Mouse (Mus musculus): Measurements from ENCODE around the gene Dab1. TPM values are rescaled to one million over a fixed set of nuclear protein-coding genes. Genes with fewer than 3 reads are reported as not detected.

The Dab1 gene
- 1.2 and 1.6 TPM in 2 replicates for polyA plus RNA-seq (2015; fragmentation: Nextera tagmentation; extraction: Ambion mirVana)

DNA sequence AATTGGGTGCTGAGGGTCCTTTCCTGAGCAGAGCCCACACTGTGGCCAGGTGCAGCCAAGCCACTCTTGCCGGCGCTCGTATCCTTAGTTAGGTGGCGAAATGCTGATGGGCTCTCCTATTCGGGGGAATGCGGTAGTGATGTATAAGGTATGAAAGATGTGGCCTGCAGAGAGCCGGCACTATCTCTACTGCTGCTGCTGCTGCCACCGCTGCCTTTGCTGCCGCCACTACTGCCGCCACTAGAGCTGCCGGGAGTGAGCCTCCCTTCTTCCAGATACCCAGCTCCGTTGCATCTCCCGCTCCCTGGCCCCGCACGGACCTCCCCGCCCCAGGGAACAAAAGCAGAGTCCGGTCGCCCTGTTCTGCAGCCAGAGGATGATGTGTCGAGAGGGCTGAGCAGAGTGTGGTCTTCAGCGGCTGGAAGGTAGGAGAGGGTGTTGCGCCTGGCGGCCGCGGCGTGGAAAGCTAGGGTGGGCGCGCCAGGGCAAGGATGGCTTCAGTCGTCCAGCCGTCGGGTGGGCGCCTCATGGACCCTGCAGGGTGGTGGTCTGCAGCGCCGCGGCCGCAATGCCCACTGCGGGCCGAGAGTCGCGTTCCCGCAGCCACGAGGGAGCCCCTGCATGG is at the start of gene Dab1:
TSS of gene Dab1 (plus strand) at position 39 of the 625 bp plus-strand sequence.
- Histone ChIP-seq H3K4me1 (replicated peaks) (no peaks in the 10 kb centered on the region; the same call in 1 of the 2 replicates), H3K36me3 (no peaks in the 10 kb centered on the region), H3K4me3 (peak within 1 kb of the TSS; percentile 27), H3K27me3 (peaks cover 66% of the 10 kb centered on the region), H3K27ac (no peak within 1 kb of the TSS), H3K9me3 (replicated peaks) (no peaks in the 10 kb centered on the region), H3K4me2 (peak within 1 kb of the TSS; percentile 44), H3K9ac (no peak within 1 kb of the TSS)
- ATAC-seq (replicated peaks; ENCODE audit: insufficient number of reproducible peaks, insufficient read depth, low FRiP score, low read depth) = no peak
- under 1% methylated on average over 41 of the region's 41 CpGs for WGBS

GRCm38 (mm10) chr4:103571721-103572352 is 47.3 kb upstream of the Dab1 start:
- no peak overlapping the region for H3K27ac ChIP-seq
- no peaks in the 10 kb centered on the region for H3K27me3 ChIP-seq
- H3K9ac ChIP-seq = no peak overlapping the region
- no peaks in the 10 kb centered on the region for H3K4me1 ChIP-seq (replicated peaks)
- WGBS = 58% methylated on average over 4 of the region's 4 CpGs
- H3K4me2 ChIP-seq = no peak overlapping the region
- H3K9me3 ChIP-seq (replicated peaks) = no peaks in the 10 kb centered on the region
- no peak overlapping the region for H3K4me3 ChIP-seq
- no peaks in the 10 kb centered on the region for H3K36me3 ChIP-seq
- ATAC-seq (replicated peaks; ENCODE audit: insufficient number of reproducible peaks, insufficient read depth, low FRiP score, low read depth) = no peak

- Histone ChIP-seq H3K4me2 (no peak overlapping the region), H3K27me3 (no peaks in the 10 kb centered on the region), H3K9me3 (replicated peaks) (no peaks in the 10 kb centered on the region), H3K4me1 (replicated peaks) (no peaks in the 10 kb centered on the region), H3K36me3 (no peaks in the 10 kb centered on the region), H3K27ac (no peak overlapping the region), H3K9ac (no peak overlapping the region), H3K4me3 (no peak overlapping the region)
- 73% methylated on average over 2 of the region's 2 CpGs for WGBS
- no peak for ATAC-seq (replicated peaks; ENCODE audit: insufficient number of reproducible peaks, insufficient read depth, low FRiP score, low read depth)
Observed at GRCm38 (mm10) chr4:103575556-103575955, 43.6 kb upstream of the Dab1 start.

DNA sequence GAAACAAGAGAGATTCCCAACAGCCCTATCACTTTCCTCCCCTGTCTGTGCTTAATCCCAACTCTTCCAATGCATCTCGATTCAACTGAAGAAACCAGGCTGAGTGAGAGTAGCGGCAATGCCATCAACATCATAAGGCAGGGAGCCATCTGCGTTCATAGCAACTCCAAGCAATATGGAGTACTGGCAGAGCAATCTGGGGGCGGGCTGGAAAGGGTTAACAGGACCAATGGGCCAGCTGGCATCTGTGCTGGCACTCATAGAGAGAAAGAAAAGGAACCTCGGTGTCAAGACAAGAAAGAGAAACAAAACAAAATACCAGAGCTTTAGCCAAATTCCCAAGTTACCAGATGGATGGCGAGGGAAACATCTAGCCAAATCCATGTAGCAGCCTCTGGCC is 42.9 kb upstream of the Dab1 start:
- Histone ChIP-seq H3K9ac (no peak overlapping the region), H3K27me3 (no peaks in the 10 kb centered on the region), H3K9me3 (replicated peaks) (no peaks in the 10 kb centered on the region), H3K4me1 (replicated peaks) (no peaks in the 10 kb centered on the region), H3K4me2 (no peak overlapping the region), H3K27ac (no peak overlapping the region), H3K4me3 (no peak overlapping the region), H3K36me3 (no peaks in the 10 kb centered on the region)
- 71% methylated on average over 6 of the region's 6 CpGs for WGBS
- ATAC-seq (replicated peaks; ENCODE audit: insufficient number of reproducible peaks, insufficient read depth, low FRiP score, low read depth) = no peak

DNA sequence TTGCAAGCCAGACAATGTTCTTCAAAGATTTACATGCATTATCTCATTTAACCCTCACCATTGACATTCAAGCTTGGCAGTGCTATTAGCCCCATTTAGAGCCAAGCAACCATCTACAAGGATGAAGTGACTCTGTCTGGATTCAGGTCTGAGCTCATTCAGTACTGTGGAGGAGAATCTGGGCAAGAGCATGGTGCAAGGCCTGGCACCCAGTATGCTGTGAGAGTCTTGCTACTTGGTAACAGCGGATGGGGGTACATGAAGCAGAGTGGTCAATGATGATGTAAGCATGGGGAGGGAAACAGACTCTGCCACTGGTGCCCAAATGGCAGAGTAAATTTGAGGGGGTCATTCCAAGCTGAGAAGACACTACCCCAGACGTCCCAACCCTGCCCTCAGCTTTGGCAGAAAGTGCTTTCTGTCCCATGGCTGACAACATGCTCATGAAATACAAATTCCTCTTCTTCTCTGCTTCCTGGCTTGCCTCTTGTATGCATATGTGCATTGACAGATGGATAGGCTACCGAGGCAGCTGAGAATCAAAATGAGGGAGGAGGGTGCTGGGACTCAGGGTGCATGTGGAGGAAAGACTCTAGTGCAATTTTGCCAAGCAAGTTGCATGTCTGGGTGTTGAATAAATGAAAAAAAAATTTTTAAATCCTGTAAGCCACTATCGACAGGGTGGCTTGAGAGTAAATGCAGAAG is 41.9 kb upstream of the Dab1 start:
- WGBS = 69% methylated on average over 4 of the region's 4 CpGs
- no peak for ATAC-seq (replicated peaks; ENCODE audit: insufficient number of reproducible peaks, insufficient read depth, low FRiP score, low read depth)

GRCm38 (mm10) chr4:103577821-103578220 is 41.3 kb upstream of the Dab1 start:
- 68% methylated on average over 7 of the region's 7 CpGs for WGBS
- no peak for ATAC-seq (replicated peaks; ENCODE audit: insufficient number of reproducible peaks, insufficient read depth, low FRiP score, low read depth)
- no peak overlapping the region for H3K4me2 ChIP-seq
- H3K4me3 ChIP-seq = no peak overlapping the region
- no peaks in the 10 kb centered on the region for H3K9me3 ChIP-seq (replicated peaks)
- H3K27me3 ChIP-seq = no peaks in the 10 kb centered on the region
- no peaks in the 10 kb centered on the region for H3K4me1 ChIP-seq (replicated peaks)
- H3K27ac ChIP-seq = no peak overlapping the region
- no peak overlapping the region for H3K9ac ChIP-seq
- no peaks in the 10 kb centered on the region for H3K36me3 ChIP-seq

More for the DNA sequence above, 41.9 kb upstream of the Dab1 start:
- H3K36me3 ChIP-seq = no peaks in the 10 kb centered on the region
- H3K4me3 ChIP-seq = no peak overlapping the region
- no peaks in the 10 kb centered on the region for H3K4me1 ChIP-seq (replicated peaks)
- H3K9ac ChIP-seq = no peak overlapping the region
- no peaks in the 10 kb centered on the region for H3K9me3 ChIP-seq (replicated peaks)
- no peaks in the 10 kb centered on the region for H3K27me3 ChIP-seq
- H3K27ac ChIP-seq = no peak overlapping the region
- no peak overlapping the region for H3K4me2 ChIP-seq

DNA sequence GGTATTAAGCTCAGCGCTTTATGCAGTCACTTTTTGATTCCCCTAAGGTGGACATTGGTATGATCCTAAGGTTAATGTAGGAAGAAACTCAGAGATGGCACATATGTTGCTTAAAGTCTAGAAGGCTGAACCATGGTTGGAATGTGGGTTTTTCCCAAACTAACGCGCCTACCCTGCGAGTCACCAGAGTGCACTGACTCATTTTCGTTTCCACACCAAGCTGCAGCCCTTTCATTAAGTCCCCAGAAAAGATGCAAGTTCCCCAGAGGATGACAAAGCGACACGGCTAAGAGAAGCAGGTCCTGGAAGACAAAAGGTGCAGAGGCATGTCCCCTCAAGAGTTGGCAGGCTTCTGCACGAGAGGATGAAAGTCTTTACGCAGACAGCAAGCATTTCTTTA is 39.1 kb upstream of the Dab1 start:
- Histone ChIP-seq H3K27ac (no peak overlapping the region), H3K9me3 (replicated peaks) (no peaks in the 10 kb centered on the region), H3K36me3 (no peaks in the 10 kb centered on the region), H3K4me1 (replicated peaks) (no peaks in the 10 kb centered on the region), H3K9ac (no peak overlapping the region), H3K27me3 (no peaks in the 10 kb centered on the region), H3K4me3 (no peak overlapping the region), H3K4me2 (no peak overlapping the region)
- 80% methylated on average over 9 of the region's 9 CpGs for WGBS
- no peak for ATAC-seq (replicated peaks; ENCODE audit: insufficient number of reproducible peaks, insufficient read depth, low FRiP score, low read depth)

DNA sequence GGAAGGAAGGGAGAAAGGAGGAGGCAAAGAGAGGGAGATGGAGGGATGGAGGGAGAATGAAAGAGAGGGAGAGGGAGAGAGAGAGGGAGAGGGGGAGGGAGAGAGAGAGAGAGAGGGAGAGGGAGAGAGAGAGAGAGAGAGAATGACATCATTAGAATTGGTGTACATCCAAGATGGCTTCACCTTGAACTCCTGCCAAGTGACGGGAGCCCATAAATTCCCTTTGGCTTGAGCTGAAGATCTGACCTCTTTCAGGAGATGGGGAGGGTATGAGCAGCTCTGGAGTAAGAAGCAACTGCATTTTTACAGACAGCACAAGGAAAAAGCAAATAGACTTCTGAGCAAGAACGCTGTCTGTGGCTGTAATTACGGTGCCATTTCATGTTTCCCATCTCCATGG is 4.1 kb upstream of the Dab1 start:
- Histone ChIP-seq H3K36me3 (no peaks in the 10 kb centered on the region), H3K4me3 (no peak overlapping the region), H3K9ac (no peak overlapping the region), H3K27me3 (peaks cover 31% of the 10 kb centered on the region), H3K9me3 (replicated peaks) (no peaks in the 10 kb centered on the region), H3K4me2 (no peak overlapping the region), H3K4me1 (replicated peaks) (no peaks in the 10 kb centered on the region; the same call in 1 of the 2 replicates), H3K27ac (no peak overlapping the region)
- no peak for ATAC-seq (replicated peaks; ENCODE audit: insufficient number of reproducible peaks, insufficient read depth, low FRiP score, low read depth)
- WGBS = 66% methylated on average over 3 of the region's 3 CpGs

DNA sequence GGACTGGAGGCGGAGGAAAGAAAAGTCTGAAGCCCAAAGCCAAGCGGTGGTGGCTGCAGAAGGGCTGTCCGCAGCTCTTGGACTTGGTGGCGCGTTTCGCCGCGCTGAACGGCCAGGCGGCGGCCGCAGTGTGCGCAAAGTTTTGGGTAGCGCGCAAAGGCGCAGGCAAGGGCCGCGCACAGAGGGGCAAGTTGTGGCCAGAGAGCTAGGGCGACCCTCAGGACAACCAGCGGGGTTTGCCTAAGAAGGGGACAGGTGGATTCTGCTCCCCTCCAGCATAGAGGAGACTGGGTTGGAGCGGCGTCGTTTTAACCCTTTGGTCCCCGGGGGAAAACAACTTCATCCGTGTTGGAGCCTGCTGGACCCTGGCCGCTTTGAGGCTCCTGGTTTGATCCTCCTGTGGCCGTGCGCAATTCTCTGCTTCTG is 800 bp downstream of the Dab1 start:
- Histone ChIP-seq H3K36me3 (no peaks in the 10 kb centered on the region), H3K9me3 (replicated peaks) (no peaks in the 10 kb centered on the region), H3K9ac (no peak overlapping the region), H3K27ac (no peak overlapping the region), H3K4me2 (peak overlapping the region; percentile 44), H3K4me3 (peak overlapping the region; percentile 27), H3K27me3 (peaks cover 66% of the 10 kb centered on the region), H3K4me1 (replicated peaks) (no peaks in the 10 kb centered on the region; the same call in 1 of the 2 replicates)
- under 1% methylated on average over 28 of the region's 28 CpGs for WGBS
- no peak for ATAC-seq (replicated peaks; ENCODE audit: insufficient number of reproducible peaks, insufficient read depth, low FRiP score, low read depth)

- no peak overlapping the region for H3K4me2 ChIP-seq
- peaks cover 66% of the 10 kb centered on the region for H3K27me3 ChIP-seq
- 15% methylated on average over 18 of the region's 18 CpGs for WGBS
Observed at GRCm38 (mm10) chr4:103620590-103621155, 1.5 kb downstream of the Dab1 start.

GRCm38 (mm10) chr4:103621586-103621985 is 2.4 kb downstream of the Dab1 start:
- ATAC-seq (replicated peaks; ENCODE audit: insufficient number of reproducible peaks, insufficient read depth, low FRiP score, low read depth) = no peak
- Histone ChIP-seq H3K36me3 (no peaks in the 10 kb centered on the region), H3K9me3 (replicated peaks) (no peaks in the 10 kb centered on the region), H3K27me3 (peaks cover 66% of the 10 kb centered on the region), H3K4me1 (replicated peaks) (no peaks in the 10 kb centered on the region; the same call in 1 of the 2 replicates), H3K27ac (no peak overlapping the region), H3K4me2 (no peak overlapping the region), H3K9ac (no peak overlapping the region), H3K4me3 (no peak overlapping the region)
- 39% methylated on average over 5 of the region's 5 CpGs for WGBS

More at GRCm38 (mm10) chr4:103620590-103621155, 1.5 kb downstream of the Dab1 start:
- no peak overlapping the region for H3K9ac ChIP-seq
- no peak for ATAC-seq (replicated peaks; ENCODE audit: insufficient number of reproducible peaks, insufficient read depth, low FRiP score, low read depth)
- no peak overlapping the region for H3K27ac ChIP-seq
- no peaks in the 10 kb centered on the region; the same call in 1 of the 2 replicates for H3K4me1 ChIP-seq (replicated peaks)
- no peaks in the 10 kb centered on the region for H3K36me3 ChIP-seq
- H3K4me3 ChIP-seq = no peak overlapping the region
- H3K9me3 ChIP-seq (replicated peaks) = no peaks in the 10 kb centered on the region

All from heart, embryonic 15.5 days (tissue).